ENCODE assay signal across 7 mouse cellular contexts in genomic region chr6:57702376-57702742, GRCm38 (mm10). TPM values are rescaled to one million over a fixed set of nuclear protein-coding genes. Genes with fewer than 3 reads are reported as not detected.
DNase-seq lines count a peak whose midpoint lies in the region; ATAC-seq and TF ChIP-seq lines count a peak whose summit lies in the region.

Gene Lancl2, plus strand, starts transcription at chr6:57702540.

- DNase-seq in heart, adult 2 months: no peak
- DNase-seq in liver, embryonic 13.5 days: no peak

- TF ChIP-seq EP300 in ES-Bruce4 (IDR thresholded peaks at IDR 0.05; ENCODE audit: insufficient read depth, low read depth, low read length): no peak
- no peak for TF ChIP-seq EP300 in heart, adult 2 months (IDR thresholded peaks at IDR 0.05; ENCODE audit: insufficient read depth, low read depth, low read length)

- no peaks in the 10 kb centered on the region for H3K36me3 ChIP-seq in ES-Bruce4 (ENCODE audit: control insufficient read depth, insufficient read depth, low read length, poor library complexity, severe bottlenecking)
- no peaks in the 10 kb centered on the region for H3K36me3 ChIP-seq in embryonic facial prominence, embryonic 13.5 days
- H3K36me3 ChIP-seq in heart, adult 2 months (ENCODE audit: control insufficient read depth, insufficient read depth, low read length): peaks cover 4% of the 10 kb centered on the region; the same call in 1 of the 2 replicates
- H3K36me3 ChIP-seq in kidney, embryonic 15.5 days: no peaks in the 10 kb centered on the region
- H3K36me3 ChIP-seq in liver, embryonic 13.5 days: no peaks in the 10 kb centered on the region

- peak; percentile 1 for ATAC-seq in activated CD4-positive, CD25-positive, alpha-beta regulatory T cell, adult 4 months
- ATAC-seq in embryonic facial prominence, embryonic 13.5 days (ENCODE audit: insufficient number of reproducible peaks, insufficient read depth, low FRiP score, low TSS enrichment, low read depth): no peak; the same call in 1 of the 2 replicates
- peak; percentile 38 for ATAC-seq in kidney, embryonic 15.5 days (replicated peaks; ENCODE audit: low FRiP score)
- peak; percentile 32 for ATAC-seq in liver, embryonic 13.5 days (ENCODE audit: low read depth)
- ATAC-seq in neutrophil, adult 5-6 weeks (ENCODE audit: extremely low read depth, insufficient number of reproducible peaks, low FRiP score, poor library complexity, severe bottlenecking): 0 out of 2 replicates have a peak, but pooled peaks have one; percentile 9

- under 1% methylated on average over 10 of the region's 10 CpGs for WGBS in embryonic facial prominence, embryonic 13.5 days
- WGBS in heart, adult 2 months: under 1% methylated on average over 10 of the region's 10 CpGs
- WGBS in kidney, embryonic 15.5 days: under 1% methylated on average over 10 of the region's 10 CpGs
- under 1% methylated on average over 10 of the region's 10 CpGs for WGBS in liver, embryonic 13.5 days (ENCODE audit: insufficient replicate concordance)

- H3K9ac ChIP-seq in ES-Bruce4 (ENCODE audit: low read depth, poor library complexity, severe bottlenecking): peak within 1 kb of the TSS; percentile 25
- peak within 1 kb of the TSS; percentile 89 for H3K9ac ChIP-seq in embryonic facial prominence, embryonic 13.5 days
- H3K9ac ChIP-seq in heart, adult 2 months (ENCODE audit: low read depth, low read length): peak within 1 kb of the TSS; percentile 74
- H3K9ac ChIP-seq in kidney, embryonic 15.5 days: peak within 1 kb of the TSS; percentile 86
- H3K9ac ChIP-seq in liver, embryonic 13.5 days: peak within 1 kb of the TSS; percentile 91

- no peaks in the 10 kb centered on the region for H3K4me1 ChIP-seq in ES-Bruce4 (ENCODE audit: control insufficient read depth, insufficient read depth, low read length)
- peaks cover 6% of the 10 kb centered on the region; the same call in 1 of the 2 replicates for H3K4me1 ChIP-seq in embryonic facial prominence, embryonic 13.5 days
- 0 out of 2 replicates have a peak, but pooled peaks cover 2% of the 10 kb centered on the region for H3K4me1 ChIP-seq in heart, adult 2 months (ENCODE audit: control insufficient read depth, insufficient read depth, low read length)
- peaks cover 12% of the 10 kb centered on the region for H3K4me1 ChIP-seq in kidney, embryonic 15.5 days
- H3K4me1 ChIP-seq in liver, embryonic 13.5 days (replicated peaks): peaks cover 25% of the 10 kb centered on the region

- intact Hi-C loops in heart, adult 2 months (cut with DNase I): loop anchor here (5.0 to 10.0 kb wide), 2 partner anchors 165 to 988 kb away; partner anchors contain the start of genes Avl9 and Ppm1k

- H3K4me3 ChIP-seq in ES-Bruce4 (ENCODE audit: low read depth, low read length): peak within 1 kb of the TSS; percentile 91
- H3K4me3 ChIP-seq in embryonic facial prominence, embryonic 13.5 days: peak within 1 kb of the TSS; percentile 70
- peak within 1 kb of the TSS; percentile 97 for H3K4me3 ChIP-seq in heart, adult 2 months
- H3K4me3 ChIP-seq in kidney, embryonic 15.5 days (replicated peaks): peak within 1 kb of the TSS; percentile 68
- H3K4me3 ChIP-seq in liver, embryonic 13.5 days (replicated peaks): peak within 1 kb of the TSS; percentile 82

- TF ChIP-seq CTCF in ES-Bruce4 (IDR thresholded peaks at IDR 0.05; ENCODE audit: low read depth, low read length): no peak
- no peak for TF ChIP-seq CTCF in heart, adult 2 months (IDR thresholded peaks at IDR 0.05)

- H3K9me3 ChIP-seq in ES-Bruce4 (replicated peaks; ENCODE audit: control insufficient read depth, insufficient read depth, low read length, poor library complexity, severe bottlenecking): no peaks in the 10 kb centered on the region
- H3K9me3 ChIP-seq in embryonic facial prominence, embryonic 13.5 days: no peaks in the 10 kb centered on the region
- no peaks in the 10 kb centered on the region for H3K9me3 ChIP-seq in kidney, embryonic 15.5 days (replicated peaks)
- no peaks in the 10 kb centered on the region for H3K9me3 ChIP-seq in liver, embryonic 13.5 days (replicated peaks)

- no peaks in the 10 kb centered on the region for H3K27me3 ChIP-seq in ES-Bruce4 (ENCODE audit: control insufficient read depth, insufficient read depth, low read length, poor library complexity, severe bottlenecking)
- H3K27me3 ChIP-seq in embryonic facial prominence, embryonic 13.5 days: no peaks in the 10 kb centered on the region
- no peaks in the 10 kb centered on the region for H3K27me3 ChIP-seq in heart, adult 2 months (ENCODE audit: control insufficient read depth, insufficient read depth, low read length)
- H3K27me3 ChIP-seq in kidney, embryonic 15.5 days: no peaks in the 10 kb centered on the region
- no peaks in the 10 kb centered on the region for H3K27me3 ChIP-seq in liver, embryonic 13.5 days

- H3K4me2 ChIP-seq in embryonic facial prominence, embryonic 13.5 days: peak within 1 kb of the TSS; percentile 70
- peak within 1 kb of the TSS; percentile 70 for H3K4me2 ChIP-seq in kidney, embryonic 15.5 days
- peak within 1 kb of the TSS; percentile 83 for H3K4me2 ChIP-seq in liver, embryonic 13.5 days

- peak within 1 kb of the TSS; percentile 52 for H3K27ac ChIP-seq in ES-Bruce4 (ENCODE audit: insufficient read depth, low read length)
- H3K27ac ChIP-seq in embryonic facial prominence, embryonic 13.5 days: peak within 1 kb of the TSS; percentile 99
- H3K27ac ChIP-seq in heart, adult 2 months: peak within 1 kb of the TSS; percentile 98
- H3K27ac ChIP-seq in kidney, embryonic 15.5 days: peak within 1 kb of the TSS; percentile 98
- H3K27ac ChIP-seq in liver, embryonic 13.5 days: peak within 1 kb of the TSS; percentile 96

- H3K79me2 ChIP-seq in heart, adult 2 months (replicated peaks; ENCODE audit: control insufficient read depth, insufficient read depth, low read length): peaks cover 2% of the 10 kb centered on the region; the same call in 1 of the 2 replicates

- TF ChIP-seq POLR2A in ES-Bruce4 (IDR thresholded peaks at IDR 0.05; ENCODE audit: insufficient read depth, low read length): no peak
- no peak for TF ChIP-seq POLR2A in heart, adult 2 months (IDR thresholded peaks at IDR 0.05; ENCODE audit: insufficient read depth, low read depth, low read length)

RNA-seq across cellular contexts. Expression of gene Lancl2, which starts in this region (rescaled TPM):
- 28.0 and 30.1 TPM in 2 replicates for polyA plus RNA-seq in ES-Bruce4 (2011; ENCODE audit: insufficient read depth, insufficient read length, low read depth, missing spikeins)
- polyA plus RNA-seq in activated CD4-positive, CD25-positive, alpha-beta regulatory T cell, adult 4 months (2017; shearing (Covaris generic)): 1 to 10 TPM; 4.2 to 5.7 TPM
- polyA plus RNA-seq in embryonic facial prominence, embryonic 13.5 days (2015; fragmentation: Nextera tagmentation; extraction: Ambion mirVana): 29.9 and 30.5 TPM in 2 replicates
- 10 to 100 TPM; 12.7 to 13.1 TPM for total RNA-seq in heart, adult 2 months (2021)
- 4.5 and 10.1 TPM in 2 replicates for polyA plus RNA-seq in heart, adult 2 months (2012; rRNA removed)
- 33.6 and 34.6 TPM in 2 replicates for polyA plus RNA-seq in kidney, embryonic 15.5 days (2015; fragmentation: Nextera tagmentation; extraction: Ambion mirVana)
- polyA plus RNA-seq in liver, embryonic 13.5 days (2015; fragmentation: Nextera tagmentation; extraction: Ambion mirVana): 14.5 and 18.6 TPM in 2 replicates
- total RNA-seq in neutrophil, adult 5-6 weeks (2017): 8.3 and 11.7 TPM in 2 replicates

Comparison
In these comparisons a context has a peak if more than half of its experiments do, and no peak if none do; other contexts are left out.
1. H3K9ac ChIP-seq: peak in every context shown above with its lines; median percentile 91 in liver, embryonic 13.5 days; 89 in embryonic facial prominence, embryonic 13.5 days; 86 in kidney, embryonic 15.5 days; 74 in heart, adult 2 months; 25 in ES-Bruce4.